ENCODE assay signal across 8 mouse cellular contexts in the genomic region with DNA sequence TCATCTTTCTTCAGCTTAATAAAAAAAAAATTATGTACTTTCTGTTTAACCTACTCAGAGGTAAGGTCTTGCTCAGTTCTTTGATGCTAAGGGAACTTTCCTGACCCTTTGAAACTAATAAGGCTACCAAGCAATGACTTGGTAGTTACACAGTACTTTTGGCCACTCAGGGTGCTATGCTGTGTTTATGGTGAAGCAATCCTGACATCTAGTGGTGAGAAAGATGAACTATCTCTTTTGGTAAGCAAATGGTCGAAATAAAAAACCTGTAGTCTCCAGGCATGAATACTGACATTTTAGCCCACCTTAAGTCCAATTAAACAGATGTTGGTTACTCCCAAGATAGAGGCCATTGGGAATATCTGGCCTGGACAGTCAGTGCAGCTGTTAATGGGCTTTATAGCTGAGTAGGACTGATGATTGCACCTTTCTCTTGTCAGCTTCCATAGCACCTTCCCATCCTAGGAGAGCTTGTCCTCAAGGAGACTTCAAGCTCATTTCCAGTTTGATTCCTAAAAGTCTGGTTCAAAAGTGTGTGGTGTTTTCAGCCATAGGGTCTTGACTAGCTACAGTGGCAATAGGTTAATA.
DNase-seq lines count a peak whose midpoint lies in the region; ATAC-seq lines count a peak whose summit lies in the region.

No protein-coding gene starts in this region.

- no peaks in the 10 kb centered on the region for H3K27me3 ChIP-seq in hindbrain, embryonic 13.5 days
- H3K27me3 ChIP-seq in midbrain, embryonic 12.5 days = no peaks in the 10 kb centered on the region

- H3K27ac ChIP-seq in hindbrain, embryonic 13.5 days = no peak overlapping the region
- H3K27ac ChIP-seq in midbrain, embryonic 12.5 days (replicated peaks) = no peak overlapping the region

- H3K4me1 ChIP-seq in hindbrain, embryonic 13.5 days (replicated peaks) = peaks cover 8% of the 10 kb centered on the region; the same call in 1 of the 2 replicates
- peaks cover 11% of the 10 kb centered on the region; the same call in 1 of the 2 replicates for H3K4me1 ChIP-seq in midbrain, embryonic 12.5 days

- ATAC-seq in hindbrain, embryonic 13.5 days (ENCODE audit: low FRiP score) = peak; percentile 83
- peak; percentile 77 for ATAC-seq in midbrain, embryonic 12.5 days (ENCODE audit: low FRiP score, low read depth)
- no peak for ATAC-seq in monocyte, adult 5-6 weeks (replicated peaks; ENCODE audit: insufficient number of reproducible peaks, low FRiP score, low TSS enrichment, poor library complexity, severe bottlenecking)

- no peak overlapping the region for H3K4me3 ChIP-seq in hindbrain, embryonic 13.5 days
- H3K4me3 ChIP-seq in midbrain, embryonic 12.5 days = no peak overlapping the region

- 14% methylated on average over 1 of the region's 1 CpGs for WGBS in hindbrain, embryonic 13.5 days
- WGBS in midbrain, embryonic 12.5 days = 3% methylated on average over 1 of the region's 1 CpGs

- DNase-seq in heart, adult 8-10 months (ENCODE audit: low spot score) = peak; percentile 24
- no peak for DNase-seq in heart, adult 9 months (ENCODE audit: low spot score in 2 of 2)
- DNase-seq in 416B (ENCODE audit: low read depth) = peak; percentile 80
- DNase-seq in R1 (ENCODE audit: low read depth, low spot score) = peak; percentile 61
- DNase-seq in right cerebral cortex, adult 18-20 months = no peak

- no peaks in the 10 kb centered on the region for H3K9me3 ChIP-seq in hindbrain, embryonic 13.5 days
- H3K9me3 ChIP-seq in midbrain, embryonic 12.5 days = no peaks in the 10 kb centered on the region

- no peak overlapping the region for H3K9ac ChIP-seq in hindbrain, embryonic 13.5 days
- no peak overlapping the region for H3K9ac ChIP-seq in midbrain, embryonic 12.5 days (replicated peaks)

- H3K36me3 ChIP-seq in hindbrain, embryonic 13.5 days = no peaks in the 10 kb centered on the region
- H3K36me3 ChIP-seq in midbrain, embryonic 12.5 days = no peaks in the 10 kb centered on the region

- no peak overlapping the region for H3K4me2 ChIP-seq in hindbrain, embryonic 13.5 days
- no peak overlapping the region for H3K4me2 ChIP-seq in midbrain, embryonic 12.5 days (replicated peaks)

Comparison
In these comparisons a context has a peak if more than half of its experiments do, and no peak if none do; other contexts are left out.
1. DNase-seq: peak in heart, adult 8-10 months (single experiment), 416B (single experiment) and R1 (single experiment); none in heart, adult 9 months (0 of 2) and right cerebral cortex, adult 18-20 months (single experiment).